Mouse (Mus musculus): ENCODE results near the gene Olfr1302.

Gene Olfr1302

DNA sequence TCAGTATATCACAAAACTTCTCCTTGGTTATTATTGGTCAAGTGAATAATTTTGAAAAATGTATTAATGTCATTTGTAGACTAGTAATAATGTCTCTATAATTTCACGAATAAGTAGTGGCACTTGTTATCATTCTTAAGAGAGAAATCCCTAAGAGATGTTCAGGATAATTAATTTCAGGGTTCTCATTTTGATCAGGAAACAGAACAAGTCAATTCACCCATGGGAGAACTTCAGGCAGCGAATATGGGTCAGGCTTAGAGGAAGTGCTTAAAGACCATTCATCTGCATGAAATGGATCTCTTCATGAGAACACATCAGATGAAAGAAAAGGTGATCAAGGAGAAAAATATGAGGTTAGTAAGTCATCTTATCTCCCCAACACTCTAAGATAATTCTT lies at the start of gene Olfr1302:
TSS of gene Olfr1302 (plus strand) at position 301 of the 400 bp plus-strand sequence.
- no peak for DNase-seq (ENCODE audit: low spot score in 2 of 2)

DNA sequence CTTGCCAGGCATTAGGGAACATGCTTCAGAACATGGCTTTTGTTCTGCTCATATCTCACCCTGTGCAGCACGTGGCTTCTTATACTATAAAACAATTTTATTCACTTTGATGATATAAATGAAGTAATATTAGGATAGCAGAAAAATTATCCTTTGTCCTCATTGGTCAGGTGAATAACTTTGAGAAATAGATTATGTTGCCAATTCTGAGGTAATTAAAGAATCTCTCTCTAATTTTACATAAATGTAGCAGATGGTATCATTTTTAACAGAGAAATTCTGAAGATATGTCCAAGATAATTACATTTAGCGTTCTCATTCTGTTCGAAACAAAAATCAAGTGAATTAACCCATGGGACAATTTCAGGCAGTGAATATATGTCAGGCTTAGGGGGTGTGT lies 26.5 kb upstream of the Olfr1302 start, which contains the start of gene Olfr1301:
TSS of gene Olfr1301 (plus strand) at position 301 of the 400 bp plus-strand sequence.
- DNase-seq (ENCODE audit: low spot score in 2 of 2), result no peak

GRCm38 (mm10) chr2:111812936-111813335 lies 35.7 kb downstream of the Olfr1302 start:
- DNase-seq (ENCODE audit: low spot score in 2 of 2), result no peak

DNA sequence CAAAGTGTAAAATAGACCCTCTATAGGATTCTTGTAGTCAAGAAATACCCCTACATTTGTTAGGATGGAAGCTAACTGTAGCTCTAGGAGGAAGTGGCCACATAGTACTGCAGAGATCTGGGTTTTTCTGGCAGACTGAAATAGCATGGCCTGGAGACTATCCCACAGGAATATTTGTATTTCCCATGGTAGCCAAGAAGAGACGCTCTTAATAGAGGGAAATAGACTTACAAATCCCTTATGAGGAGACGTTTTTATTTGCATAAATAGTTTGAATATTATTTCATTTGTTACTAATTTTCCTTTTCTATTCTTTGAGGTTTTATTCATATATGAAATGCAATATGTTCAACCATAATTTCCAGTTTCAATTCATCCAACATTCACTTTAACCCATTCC lies 43.0 kb downstream of the Olfr1302 start, which contains the start of gene Olfr1303:
TSS of gene Olfr1303 (minus strand) at position 101 of the 400 bp plus-strand sequence.
- no peak for DNase-seq (ENCODE audit: low spot score in 2 of 2)
